8 mouse cellular contexts compared by ENCODE assay signal in the genomic region with DNA sequence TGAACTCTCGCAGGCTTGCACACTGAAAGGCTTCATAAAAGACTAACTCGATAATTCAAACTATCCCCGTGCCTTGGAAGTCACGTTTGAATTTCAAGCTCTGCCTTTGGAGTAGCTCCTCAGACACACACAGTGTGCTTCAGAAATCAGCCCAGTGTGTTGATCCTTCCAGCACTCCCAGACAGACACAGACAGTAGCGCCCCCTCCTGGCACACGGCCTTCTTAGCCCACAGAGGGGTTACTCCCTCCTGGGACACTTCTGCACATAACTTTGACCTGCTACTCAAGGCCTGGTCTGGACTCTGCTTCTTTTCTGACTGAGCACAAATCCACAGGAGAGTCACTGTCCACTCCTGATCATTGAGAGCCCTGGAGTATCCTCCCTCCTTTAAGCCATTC.
A peak's percentile ranks its signal among the peaks of the same experiment; 100 is the strongest.
DNase-seq lines count a peak whose midpoint lies in the region; ATAC-seq lines count a peak whose summit lies in the region.

No protein-coding gene starts in this region.

- no peaks in the 10 kb centered on the region for H3K36me3 ChIP-seq in intestine, embryonic 14.5 days (ENCODE audit: control insufficient read depth, insufficient read depth, low read length)
- no peaks in the 10 kb centered on the region for H3K36me3 ChIP-seq in intestine, embryonic 15.5 days

- 27% methylated on average over 6 of the region's 6 CpGs for WGBS in intestine, embryonic 14.5 days
- WGBS in intestine, embryonic 15.5 days = 31% methylated on average over 6 of the region's 6 CpGs

- H3K4me2 ChIP-seq in intestine, embryonic 14.5 days (ENCODE audit: low read length) = no peak overlapping the region
- H3K4me2 ChIP-seq in intestine, embryonic 15.5 days (replicated peaks) = no peak overlapping the region

- no peak overlapping the region for H3K27ac ChIP-seq in intestine, embryonic 14.5 days (ENCODE audit: low read depth)
- H3K27ac ChIP-seq in intestine, embryonic 15.5 days = no peak overlapping the region

- 0 out of 2 replicates have a peak, but pooled peaks have one; percentile 9 for ATAC-seq in intestine, embryonic 14.5 days (replicated peaks; ENCODE audit: low FRiP score, low TSS enrichment, low read depth)
- no peak for ATAC-seq in intestine, embryonic 15.5 days
- ATAC-seq in megakaryocyte progenitor cell, adult 5-6 weeks (replicated peaks; ENCODE audit: poor library complexity) = peak; percentile 45

- peaks cover 18% of the 10 kb centered on the region for H3K4me1 ChIP-seq in intestine, embryonic 14.5 days (replicated peaks; ENCODE audit: control insufficient read depth, insufficient read depth, low read length)
- H3K4me1 ChIP-seq in intestine, embryonic 15.5 days (replicated peaks) = peaks cover 16% of the 10 kb centered on the region

- peak; percentile 79 for DNase-seq in intestine, embryonic 14.5 days (ENCODE audit: low spot score)
- peak; percentile 83 for DNase-seq in A20 (ENCODE audit: low read depth, low spot score)
- DNase-seq in T-cell, adult 2 months (ENCODE audit: low spot score) = peak; percentile 43
- DNase-seq in gastrocnemius, postnatal 36 days = peak; percentile 49 to 56
- peak; percentile 93 for DNase-seq in thymus, postnatal 4 days
- DNase-seq in cerebellum, adult 11 months = no peak

- intact Hi-C loops in gastrocnemius, postnatal 36 days (cut with DNase I) = loop anchor here (1.0 kb wide), 1 partner anchor 519 kb away; no protein-coding TSS in a partner anchor

- no peak overlapping the region for H3K4me3 ChIP-seq in intestine, embryonic 14.5 days (ENCODE audit: low read depth, low read length)
- no peak overlapping the region for H3K4me3 ChIP-seq in intestine, embryonic 15.5 days (replicated peaks)

- no peaks in the 10 kb centered on the region for H3K27me3 ChIP-seq in intestine, embryonic 14.5 days (replicated peaks; ENCODE audit: control insufficient read depth, insufficient read depth, low read length)
- no peaks in the 10 kb centered on the region for H3K27me3 ChIP-seq in intestine, embryonic 15.5 days (replicated peaks)

- no peaks in the 10 kb centered on the region for H3K9me3 ChIP-seq in intestine, embryonic 14.5 days (ENCODE audit: control insufficient read depth, low read length)
- H3K9me3 ChIP-seq in intestine, embryonic 15.5 days = no peaks in the 10 kb centered on the region

- H3K9ac ChIP-seq in intestine, embryonic 14.5 days (ENCODE audit: low read length) = no peak overlapping the region
- H3K9ac ChIP-seq in intestine, embryonic 15.5 days = no peak overlapping the region; the same call in 1 of the 2 replicates
